Mouse (Mus musculus) ES-E14 (cell line): ENCODE results near the gene Trmt44.

ENCODE experiments used
- HCFC1 ChIP-seq: IDR thresholded peaks from 2 replicates; pipeline ENCODE4 v1.6.1; 2012; ENCODE audit warnings: low read length, inconsistent platforms, borderline replicate concordance; ENCODE audit not compliant: insufficient read depth
- ZC3H11A ChIP-seq: IDR thresholded peaks from 2 replicates; pipeline ENCODE4 v1.6.1; 2012; ENCODE audit warnings: low read depth, mild to moderate bottlenecking, inconsistent platforms, low read length, borderline replicate concordance

- TF ChIP-seq ZC3H11A (no peak), HCFC1 (no peak)
Measured at GRCm38 (mm10) chr5:35557946-35558621, 16.8 kb downstream of the Trmt44 start.
